Mouse (Mus musculus): ENCODE measurements around the gene Gm10322. TPM values are rescaled to one million over a fixed set of nuclear protein-coding genes. Genes with fewer than 3 reads are reported as not detected.
A peak's percentile ranks its signal among the peaks of the same experiment; 100 is the strongest.

Gene Gm10322
- polyA plus RNA-seq, 1 experiment: 1.5 TPM

DNA sequence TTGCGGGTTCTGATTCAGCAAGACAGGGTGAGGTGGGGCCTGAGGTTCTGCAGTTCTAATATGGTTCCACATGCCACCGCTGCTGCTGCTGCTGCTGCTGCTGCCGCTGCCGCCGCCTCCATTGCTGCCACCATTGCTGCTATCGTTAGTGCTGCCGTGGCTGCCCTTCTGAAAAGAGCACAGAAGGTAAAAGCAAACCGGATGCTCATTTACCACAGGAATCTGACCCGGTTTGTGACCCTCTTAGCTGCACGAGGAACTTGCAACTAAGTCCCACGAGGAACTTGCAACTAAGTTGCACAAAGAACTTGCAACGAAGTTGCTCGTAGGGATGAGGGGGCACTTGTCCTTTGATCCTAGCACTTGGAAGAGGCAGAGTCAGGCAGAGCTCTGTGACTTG is 40.9 kb downstream of the Gm10322 start:
- TF ChIP-seq CTCF (IDR thresholded peaks at IDR 0.05; ENCODE audit: borderline replicate concordance, control insufficient read depth, extremely low read depth, insufficient read depth, low read length, poor library complexity) (no peak), POLR2A (IDR thresholded peaks at IDR 0.05; ENCODE audit: control insufficient read depth, extremely low read depth, insufficient read depth, low read length, poor library complexity) (no peak)
- 46% methylated on average over 13 of the region's 13 CpGs for WGBS
- DNase-seq: no peak

GRCm38 (mm10) chr10:59664765-59665164 is 48.9 kb downstream of the Gm10322 start:
- Histone ChIP-seq H3K4me1 (replicated peaks; ENCODE audit: control insufficient read depth, insufficient read depth, low read length) (peaks cover 2% of the 10 kb centered on the region; the same call in 1 of the 2 replicates), H3K27me3 (ENCODE audit: control insufficient read depth, insufficient read depth, low read length) (no peaks in the 10 kb centered on the region), H3K27ac (ENCODE audit: control insufficient read depth, insufficient read depth, low read length) (no peak overlapping the region), H3K4me3 (ENCODE audit: control insufficient read depth, insufficient read depth, low read length) (no peak overlapping the region), H3K36me3 (ENCODE audit: control insufficient read depth, insufficient read depth, low read length) (no peaks in the 10 kb centered on the region)
- DNase-seq: no peak
- WGBS: 96% methylated on average over 2 of the region's 2 CpGs
- TF ChIP-seq CTCF (IDR thresholded peaks at IDR 0.05; ENCODE audit: borderline replicate concordance, control insufficient read depth, extremely low read depth, insufficient read depth, low read length, poor library complexity) (no peak), POLR2A (IDR thresholded peaks at IDR 0.05; ENCODE audit: control insufficient read depth, extremely low read depth, insufficient read depth, low read length, poor library complexity) (no peak)

More for the DNA sequence above, 40.9 kb downstream of the Gm10322 start:
- Histone ChIP-seq H3K27ac (ENCODE audit: control insufficient read depth, insufficient read depth, low read length) (no peak overlapping the region), H3K4me3 (ENCODE audit: control insufficient read depth, insufficient read depth, low read length) (peak overlapping the region; percentile 0; the same call in 1 of the 2 replicates), H3K27me3 (ENCODE audit: control insufficient read depth, insufficient read depth, low read length) (no peaks in the 10 kb centered on the region), H3K4me1 (replicated peaks; ENCODE audit: control insufficient read depth, insufficient read depth, low read length) (peaks cover 6% of the 10 kb centered on the region), H3K36me3 (ENCODE audit: control insufficient read depth, insufficient read depth, low read length) (no peaks in the 10 kb centered on the region)

GRCm38 (mm10) chr10:59665503-59666291 is 49.8 kb downstream of the Gm10322 start:
- no peak for DNase-seq
- H3K27ac ChIP-seq (ENCODE audit: control insufficient read depth, insufficient read depth, low read length): no peak overlapping the region
- no peaks in the 10 kb centered on the region for H3K36me3 ChIP-seq (ENCODE audit: control insufficient read depth, insufficient read depth, low read length)
- TF ChIP-seq POLR2A (IDR thresholded peaks at IDR 0.05; ENCODE audit: control insufficient read depth, extremely low read depth, insufficient read depth, low read length, poor library complexity) (no peak), CTCF (IDR thresholded peaks at IDR 0.05; ENCODE audit: borderline replicate concordance, control insufficient read depth, extremely low read depth, insufficient read depth, low read length, poor library complexity) (no peak)
- peaks cover 2% of the 10 kb centered on the region; the same call in 1 of the 2 replicates for H3K4me1 ChIP-seq (replicated peaks; ENCODE audit: control insufficient read depth, insufficient read depth, low read length)
- no peaks in the 10 kb centered on the region for H3K27me3 ChIP-seq (ENCODE audit: control insufficient read depth, insufficient read depth, low read length)
- 54% methylated on average over 13 of the region's 13 CpGs for WGBS
- no peak overlapping the region for H3K4me3 ChIP-seq (ENCODE audit: control insufficient read depth, insufficient read depth, low read length)

Other genes with a start within 250 kb of the Gm10322 start
- gene Gm10273, start 220.4 kb upstream of the Gm10322 start, polyA plus RNA-seq (2012; rRNA removed): 9.7 and 11.5 TPM in 2 replicates
- 0.23 TPM in 1 of 2 replicates, not detected in the other for gene Pla2g12b, start 212.4 kb upstream of the Gm10322 start, polyA plus RNA-seq (2012; rRNA removed)
- 0.18 and 0.35 TPM in 2 replicates for gene Oit3, start 174.3 kb upstream of the Gm10322 start, polyA plus RNA-seq (2012; rRNA removed)
- 18.2 and 23.1 TPM in 2 replicates for gene Mcu, start 629 bp downstream of the Gm10322 start, polyA plus RNA-seq (2012; rRNA removed)
- gene Micu1, start 86.4 kb downstream of the Gm10322 start, polyA plus RNA-seq (2012; rRNA removed): 53.8 and 57.5 TPM in 2 replicates

All from thymus, adult 2 months (tissue).